Mouse (Mus musculus) megakaryocyte, adult 5-6 weeks (primary cell): ENCODE results near the gene Phlpp1. TPM values are rescaled to one million over a fixed set of nuclear protein-coding genes. Genes with fewer than 3 reads are reported as not detected.
A peak's percentile ranks its signal among the peaks of the same experiment; 100 is the strongest.

Source experiments
- ATAC-seq: 2 replicates; pipeline ENCODE4 v1.8.0; 2016; ENCODE audit warnings: mild to moderate bottlenecking, inconsistent platforms; ENCODE audit not compliant: poor library complexity, severe bottlenecking
- total RNA-seq, 2 experiments: library from RNA; stranded (forward) in 1 of 2; stranded (reverse) in 1 of 2; fragments of 153-499, 151-499 nt in 1 of 2; fragments of 221-1000, 200-1000 nt in 1 of 2; gene quantifications; 2 replicates each; pipeline versions ENCODE4 v1.2.3 to v1.2.4; 2015 to 2017

Gene Phlpp1
- 1.8 and 2.6 TPM in 2 replicates for total RNA-seq (2015)
- total RNA-seq (2017): 2.7 and 3.8 TPM in 2 replicates

DNA sequence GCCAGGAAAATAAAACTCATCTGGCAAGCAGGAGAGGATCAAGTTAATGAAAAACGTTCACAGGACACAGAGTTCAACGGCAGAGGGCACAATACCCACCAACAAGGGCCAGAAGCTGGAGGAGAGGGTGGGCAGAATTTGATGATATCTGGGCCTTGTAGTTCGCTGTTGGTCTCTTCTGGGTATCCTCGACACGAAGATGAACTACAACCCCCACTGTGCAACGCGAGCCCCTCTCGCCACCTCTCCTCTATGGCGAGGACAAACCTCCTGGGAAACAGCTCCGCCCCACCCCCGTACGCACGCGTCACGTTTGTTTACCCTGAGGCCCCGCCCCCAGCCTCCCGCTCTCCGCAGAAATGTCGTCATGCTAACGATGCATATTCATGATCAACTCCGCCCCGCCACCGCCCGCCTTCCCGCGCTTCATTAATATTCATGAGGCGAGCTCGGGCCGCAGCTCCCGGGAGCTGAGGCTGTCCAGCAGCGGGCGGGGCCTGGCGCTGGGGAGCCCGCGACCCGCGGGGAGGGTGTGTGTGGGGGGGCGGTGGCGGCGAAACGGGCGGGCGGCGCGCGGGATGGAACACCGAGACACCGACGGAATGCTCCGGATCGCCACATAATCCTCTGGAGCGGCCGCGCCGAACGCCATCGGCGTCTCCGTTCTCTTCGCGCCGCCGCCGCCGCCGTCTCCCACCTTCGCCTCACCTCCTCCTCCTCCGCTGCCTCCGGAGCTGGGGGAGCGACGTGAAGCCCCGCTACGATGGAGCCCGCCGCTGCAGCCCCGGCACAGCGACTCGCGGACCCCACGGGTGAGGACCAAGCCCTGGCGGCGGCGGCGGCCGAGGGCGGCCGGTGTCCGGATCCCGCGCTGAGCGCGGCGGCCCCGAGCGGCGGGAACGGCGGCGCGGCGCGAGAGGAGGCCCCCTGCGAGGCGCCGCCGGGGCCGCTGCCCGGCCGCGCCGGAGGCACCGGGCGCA, at the start of gene Phlpp1:
Phlpp1 (plus strand) TSS at position 512 of the 980 bp plus-strand sequence.
- ATAC-seq: peak; percentile 90

DNA sequence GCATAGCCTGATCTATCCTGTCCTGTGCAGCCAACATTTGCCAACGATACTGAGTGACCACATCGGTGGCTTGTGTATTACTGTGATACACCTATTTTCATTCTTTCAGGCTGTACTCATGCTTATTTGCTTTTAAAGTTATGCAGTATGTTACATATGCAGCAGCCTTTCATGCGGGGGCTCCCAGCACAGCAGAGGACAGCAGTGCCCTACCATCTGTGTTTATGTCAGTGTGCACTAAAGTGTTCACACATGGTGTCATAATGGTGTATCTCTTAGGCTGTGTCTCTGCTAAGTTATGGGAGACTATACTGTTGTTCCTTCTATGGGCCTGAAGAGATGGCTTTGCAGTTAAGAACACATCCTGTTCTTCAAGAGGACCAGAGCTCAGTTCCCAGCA, 45.0 kb upstream of the Phlpp1 start:
- ATAC-seq: no peak

DNA sequence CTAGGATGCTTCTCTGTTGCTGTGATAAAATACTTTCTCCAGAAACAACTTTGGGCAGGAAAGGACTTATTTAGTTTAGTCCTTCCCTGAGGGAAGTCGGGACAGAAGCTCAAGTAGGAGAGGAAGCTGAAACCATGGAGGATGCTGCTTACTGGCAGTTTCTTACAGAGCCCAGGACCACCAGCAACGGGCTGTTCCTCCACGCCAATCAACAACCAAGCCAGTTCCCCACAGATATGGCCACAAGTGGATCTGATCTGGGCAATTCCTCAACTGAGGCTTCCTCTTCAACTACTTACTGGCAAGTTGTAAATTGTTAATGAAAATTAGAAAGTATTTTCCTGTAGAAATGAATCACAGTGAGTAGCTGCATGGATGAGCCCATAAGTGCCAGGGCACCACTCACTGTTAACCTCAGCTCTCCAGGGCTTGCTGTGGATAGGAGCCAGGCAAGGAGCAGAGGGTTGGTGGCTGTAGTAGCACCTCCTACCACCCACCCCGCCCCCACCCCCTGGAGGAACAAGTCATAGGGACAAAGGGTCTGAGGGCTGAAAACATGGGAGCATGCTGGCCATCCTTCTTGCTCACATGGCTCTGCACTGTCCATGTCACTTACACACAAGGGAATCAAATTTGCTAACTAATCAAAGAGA, 39.7 kb upstream of the Phlpp1 start:
- ATAC-seq: no peak

DNA sequence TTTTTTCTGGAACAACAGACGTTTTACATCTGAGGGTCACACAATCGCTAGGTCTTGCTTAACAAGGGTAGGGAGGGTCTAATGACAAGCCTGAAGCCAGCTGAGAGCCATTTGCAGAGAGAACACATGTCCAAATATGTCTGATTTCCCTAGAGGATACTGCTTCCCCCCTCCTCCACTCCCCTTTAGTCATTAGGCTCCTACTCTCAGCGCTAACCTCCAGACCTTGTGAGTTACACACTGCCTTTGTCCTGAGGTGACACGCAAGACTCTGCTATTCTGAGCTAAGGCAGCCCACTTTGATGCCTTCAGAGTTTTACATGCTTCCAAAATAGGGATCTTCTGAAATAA, 39.2 kb upstream of the Phlpp1 start:
- ATAC-seq: no peak

DNA sequence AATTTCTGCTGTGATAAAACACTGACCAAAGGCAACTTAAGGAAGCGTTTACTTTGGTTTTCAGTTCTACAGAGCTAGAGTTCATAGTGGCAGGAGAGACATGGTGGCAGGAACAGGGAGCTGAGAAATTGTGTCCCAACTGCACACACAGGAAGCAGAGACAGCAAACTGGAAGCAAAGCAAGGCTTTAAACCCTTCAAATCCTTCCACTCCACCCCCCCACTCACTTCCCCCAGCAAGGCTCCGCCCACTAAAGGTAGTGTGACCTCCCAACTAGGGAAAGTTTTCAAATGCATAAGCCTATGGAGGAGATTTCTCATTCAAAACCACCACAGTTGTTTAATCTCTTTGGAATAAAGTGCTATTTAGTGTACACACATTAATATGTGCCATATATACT, 32.9 kb upstream of the Phlpp1 start:
- 0 out of 2 replicates have a peak, but pooled peaks have one; percentile 33 for ATAC-seq

DNA sequence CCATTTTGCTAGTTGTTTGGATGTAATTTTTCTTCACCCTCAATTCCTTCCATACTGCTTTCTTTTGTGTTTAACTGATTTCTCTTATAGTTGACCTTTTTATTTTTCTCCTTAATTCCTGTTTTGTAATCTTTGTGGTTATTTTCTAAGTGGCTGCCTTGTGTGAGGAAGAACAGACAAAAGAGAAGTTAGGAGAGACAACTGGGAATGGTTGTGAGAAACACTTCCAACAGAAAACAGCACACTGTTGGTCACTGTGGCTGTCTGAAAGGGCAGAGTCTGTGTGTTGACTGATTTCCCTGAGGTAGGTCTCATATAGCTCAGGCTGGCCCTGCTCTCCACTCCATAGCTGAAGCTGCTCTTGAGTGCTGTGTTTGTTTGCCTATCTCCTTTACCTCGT, 32.4 kb upstream of the Phlpp1 start:
- no peak for ATAC-seq

DNA sequence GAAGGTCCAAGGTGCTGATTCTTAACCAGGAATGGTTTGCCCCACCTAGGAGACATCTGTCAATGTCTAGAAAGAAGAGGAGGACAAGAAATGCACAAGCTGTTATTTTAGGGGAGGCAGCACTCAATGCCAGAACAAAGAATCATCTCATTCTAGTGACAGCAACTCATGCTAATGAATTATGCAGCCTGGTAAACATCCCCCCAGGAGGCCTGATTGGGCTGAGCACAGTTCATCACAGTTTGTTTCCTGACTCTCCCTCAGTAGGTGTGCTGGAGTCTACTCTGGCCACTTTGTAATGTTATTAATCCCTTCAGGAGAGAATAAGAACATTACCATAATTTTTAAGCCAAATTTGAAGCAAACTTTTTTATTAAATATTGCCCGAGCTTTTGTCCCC, 29.5 kb upstream of the Phlpp1 start:
- ATAC-seq: no peak

DNA sequence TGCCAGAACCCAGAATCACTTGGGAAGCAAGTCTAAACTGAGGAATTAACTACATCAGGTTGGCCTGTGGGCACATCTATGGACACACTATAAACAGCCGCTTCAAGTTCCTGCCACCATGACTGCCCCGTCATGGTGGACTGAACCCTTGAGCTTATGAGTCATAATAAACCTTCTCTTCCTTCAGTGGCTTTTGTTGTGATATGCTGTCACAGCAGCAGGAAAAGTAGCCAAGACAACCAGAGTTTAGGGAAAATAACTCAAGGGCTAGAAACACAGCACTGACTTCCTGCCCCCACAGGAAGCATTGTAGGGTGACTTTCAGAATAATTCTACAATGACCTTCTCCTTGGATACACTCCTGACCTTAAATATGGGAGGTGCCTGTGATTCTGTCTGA, 27.0 kb upstream of the Phlpp1 start:
- no peak for ATAC-seq

DNA sequence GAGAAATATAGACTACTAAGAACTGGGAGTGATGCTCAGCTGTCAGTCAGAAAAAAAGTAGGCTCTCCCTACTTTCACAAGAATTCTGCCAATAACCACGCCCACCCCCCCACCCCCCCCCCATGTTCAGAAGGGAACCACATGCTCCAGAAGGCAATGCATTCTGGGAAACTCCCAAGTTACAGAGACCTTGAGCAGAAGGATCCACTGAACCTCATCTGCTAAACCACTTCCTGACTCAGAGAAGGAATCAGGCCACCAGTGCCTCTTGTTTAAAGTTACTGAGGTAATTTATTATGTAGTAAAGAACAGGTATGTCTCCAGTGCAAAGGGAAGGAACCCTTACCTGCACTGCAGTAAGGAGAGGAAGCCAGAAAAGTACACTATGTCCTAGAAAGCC, 26.5 kb upstream of the Phlpp1 start:
- no peak for ATAC-seq

DNA sequence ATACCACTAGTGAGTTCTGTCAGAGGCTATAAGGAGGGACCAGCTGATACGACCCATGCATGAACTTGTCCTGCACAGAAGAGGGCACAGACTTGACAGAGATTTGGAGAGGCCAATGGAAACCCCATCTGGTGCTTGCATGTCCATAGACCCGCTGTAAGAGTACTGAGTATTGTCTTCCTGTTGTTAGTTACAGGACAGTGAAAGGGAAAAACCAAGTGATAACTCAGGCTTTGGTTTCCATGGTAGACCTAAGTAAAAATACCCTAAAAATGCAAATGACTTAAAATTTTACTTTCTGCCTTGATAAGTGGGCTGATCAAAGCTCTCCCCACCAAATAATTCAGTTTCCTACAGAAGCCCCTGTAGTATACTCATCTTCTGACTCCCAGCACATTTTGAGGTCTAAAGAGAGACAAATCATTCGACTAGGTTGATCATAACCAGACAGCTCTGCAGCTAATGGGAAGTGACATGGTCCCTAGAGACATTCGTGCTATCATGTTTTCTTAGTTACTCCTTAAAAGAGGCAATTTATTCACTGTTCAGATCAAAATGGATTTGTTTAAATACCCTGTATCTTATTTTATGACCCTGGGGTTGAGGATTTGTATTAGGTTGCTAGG, 25.9 kb upstream of the Phlpp1 start:
- ATAC-seq: no peak

DNA sequence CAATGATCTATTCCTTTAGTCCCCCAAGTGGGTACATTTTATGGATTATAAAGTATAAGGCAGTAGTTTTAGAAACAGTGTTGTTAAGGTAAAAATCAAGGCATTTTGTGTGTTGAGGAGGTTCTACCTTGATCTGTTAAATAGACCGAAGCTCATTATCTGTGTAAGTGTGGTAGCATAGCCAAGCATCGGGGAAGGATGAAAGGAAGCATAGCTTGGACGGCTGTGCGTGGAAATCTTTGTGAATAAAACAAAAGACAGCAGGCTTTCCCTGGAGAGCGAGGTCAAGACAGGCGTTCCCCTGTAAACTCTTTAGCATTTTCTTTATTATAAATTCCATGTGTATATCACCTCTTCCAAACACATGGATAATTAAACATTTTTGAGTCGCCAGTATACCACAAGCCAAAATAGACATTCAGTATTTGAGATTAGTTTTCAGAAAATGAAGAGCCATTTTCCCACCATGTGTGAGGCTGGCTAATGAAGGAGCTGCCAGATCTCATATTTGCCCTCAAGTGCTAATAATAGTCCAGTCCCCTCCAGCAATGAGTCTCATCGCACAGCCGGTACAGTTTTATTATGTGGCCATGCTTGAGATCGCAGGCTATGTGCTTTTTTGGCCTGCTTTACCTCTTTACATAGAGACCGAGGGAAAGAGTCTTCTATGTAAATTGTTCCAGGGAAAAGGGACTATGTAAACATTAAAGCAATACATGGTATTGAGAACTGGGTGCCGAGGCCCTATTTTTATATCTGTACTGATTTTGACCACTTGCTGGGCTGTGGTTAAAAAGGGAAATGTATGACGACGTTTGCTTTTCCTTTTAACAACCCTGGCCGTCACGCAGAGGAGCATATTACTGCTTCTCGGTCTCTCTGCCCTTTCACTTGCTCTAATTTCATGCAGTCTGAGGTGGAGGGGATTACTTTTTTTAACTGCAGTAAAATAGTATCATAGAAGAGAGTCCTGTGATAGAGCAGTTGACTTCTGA, 22.9 kb upstream of the Phlpp1 start:
- ATAC-seq: no peak

DNA sequence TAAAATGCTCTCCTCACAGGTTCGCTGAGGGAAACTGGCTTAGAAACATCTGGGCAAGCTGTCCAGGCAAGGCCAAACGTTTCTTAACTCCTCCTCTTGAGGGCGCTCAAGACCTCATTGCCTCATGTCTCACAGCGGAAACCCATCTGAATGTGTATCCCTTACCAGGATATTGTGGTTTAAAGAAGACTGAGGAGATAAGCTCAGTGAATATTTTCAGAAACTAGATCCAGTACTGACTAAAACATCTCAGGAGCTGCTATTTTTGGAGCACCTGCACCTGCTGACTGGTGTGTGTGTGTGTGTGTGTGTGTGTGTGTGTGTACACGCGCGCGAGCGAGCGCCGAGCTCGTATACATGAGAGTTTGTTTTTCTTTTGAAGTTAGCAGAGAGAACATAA, 19.7 kb upstream of the Phlpp1 start:
- peak; percentile 95 for ATAC-seq

DNA sequence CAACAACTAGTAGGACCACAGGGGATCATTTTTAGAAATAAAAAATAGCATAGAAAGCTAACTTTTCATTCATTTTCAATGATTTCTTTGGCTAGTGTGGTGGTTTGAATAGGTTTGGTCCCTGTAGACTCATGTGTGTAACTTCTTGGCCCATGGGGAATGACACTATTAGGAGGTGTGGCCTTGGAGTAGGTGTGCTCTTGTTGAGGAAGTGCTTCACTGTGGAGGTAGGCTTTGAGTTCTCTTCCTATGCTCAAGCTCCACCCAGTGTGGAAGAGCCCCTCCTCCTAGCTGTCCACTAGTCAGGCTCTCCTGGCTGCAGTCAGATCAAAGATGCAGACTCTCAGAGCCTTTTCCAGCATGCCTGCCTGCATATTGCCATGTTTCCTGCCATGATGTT, 18.8 kb upstream of the Phlpp1 start:
- peak; percentile 22; the same call in 1 of the 2 replicates for ATAC-seq

DNA sequence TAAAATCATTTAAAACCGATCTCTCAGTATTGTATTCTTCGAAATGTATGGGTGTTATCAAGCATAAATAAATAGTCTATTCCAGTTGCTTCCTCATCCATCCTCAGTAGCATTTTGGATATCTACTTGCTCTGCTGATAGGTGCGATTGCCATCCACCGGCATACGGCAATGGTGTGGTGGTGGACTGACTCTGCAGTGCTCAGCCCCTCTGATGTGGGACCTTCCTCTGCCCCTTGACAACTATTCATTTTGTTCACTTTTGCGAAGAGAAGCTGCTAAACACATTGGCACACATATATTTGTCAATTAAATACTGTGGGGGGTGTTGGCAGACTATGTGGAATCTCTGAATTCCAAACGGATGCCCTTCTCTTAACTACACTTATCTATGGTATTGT, 17.0 kb upstream of the Phlpp1 start:
- ATAC-seq: no peak

DNA sequence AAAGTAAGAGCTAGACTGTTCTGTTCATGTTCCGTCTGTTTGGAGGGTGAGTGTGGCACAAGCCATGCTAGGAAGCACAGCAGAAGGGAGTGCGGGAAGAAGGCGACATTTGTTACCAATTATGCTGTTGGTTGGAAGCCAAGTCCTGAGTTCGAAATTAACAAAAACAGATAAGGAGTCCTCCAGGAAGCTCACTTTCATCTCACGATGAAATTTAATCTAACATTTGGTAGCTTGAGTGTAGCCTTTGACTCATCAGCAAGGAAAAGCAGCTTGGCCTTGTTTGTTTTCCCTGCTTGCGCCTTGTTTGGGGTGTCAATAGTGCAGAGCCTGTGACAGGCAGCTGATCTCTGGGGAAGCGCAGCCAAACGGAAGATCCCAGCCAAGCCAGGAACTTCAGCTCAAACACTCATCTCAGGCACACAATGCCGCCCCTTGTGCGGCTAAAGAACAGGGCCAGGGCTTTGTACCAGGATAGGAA, 16.4 kb upstream of the Phlpp1 start:
- ATAC-seq: no peak

DNA sequence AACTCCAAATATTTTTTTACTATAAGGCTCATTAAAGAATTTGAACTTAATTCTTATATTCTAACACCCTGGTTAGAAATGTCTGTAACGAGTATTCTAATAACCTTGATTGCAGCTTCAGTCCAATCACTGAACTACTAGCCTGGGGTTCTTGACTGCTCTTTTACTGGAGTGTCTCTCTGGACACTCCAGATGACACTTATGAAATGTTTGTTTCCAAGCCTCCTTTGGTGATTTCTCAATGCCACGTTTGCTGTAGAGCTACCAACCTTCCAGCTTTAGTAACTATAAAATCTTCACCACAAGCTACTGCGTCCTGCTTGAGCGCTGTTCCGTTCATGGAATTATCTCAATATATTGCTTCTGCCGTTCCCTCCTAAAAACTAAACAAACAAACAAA, 15.8 kb upstream of the Phlpp1 start:
- ATAC-seq: no peak

DNA sequence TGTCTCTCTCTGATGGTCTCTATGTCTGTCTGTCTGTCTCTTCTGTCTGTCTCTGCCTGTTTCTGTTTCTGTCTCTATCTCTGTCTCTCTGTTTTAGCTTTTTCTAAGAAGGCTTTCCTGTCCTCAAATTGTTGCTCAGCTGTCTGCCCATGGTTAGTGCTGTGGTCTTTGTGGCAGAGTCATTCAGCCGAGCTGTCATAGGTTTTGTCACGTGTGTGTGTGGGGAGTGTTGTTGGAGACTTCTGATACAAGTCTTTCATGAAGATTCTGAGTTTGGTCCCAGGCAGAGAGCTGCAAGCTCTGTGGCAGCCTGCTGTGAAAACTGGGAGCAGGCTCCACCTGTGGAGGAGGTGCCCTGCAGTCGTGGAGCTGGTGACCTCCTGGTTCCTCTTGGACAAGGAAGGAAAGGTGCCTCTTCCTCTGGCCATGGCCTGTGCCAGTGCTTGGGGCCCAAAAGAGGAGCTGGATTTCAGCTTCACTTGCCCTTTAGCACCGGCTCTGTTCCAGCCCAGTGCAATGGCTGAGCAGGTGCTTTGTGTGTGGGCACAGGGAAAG, 13.5 kb upstream of the Phlpp1 start:
- ATAC-seq: no peak

DNA sequence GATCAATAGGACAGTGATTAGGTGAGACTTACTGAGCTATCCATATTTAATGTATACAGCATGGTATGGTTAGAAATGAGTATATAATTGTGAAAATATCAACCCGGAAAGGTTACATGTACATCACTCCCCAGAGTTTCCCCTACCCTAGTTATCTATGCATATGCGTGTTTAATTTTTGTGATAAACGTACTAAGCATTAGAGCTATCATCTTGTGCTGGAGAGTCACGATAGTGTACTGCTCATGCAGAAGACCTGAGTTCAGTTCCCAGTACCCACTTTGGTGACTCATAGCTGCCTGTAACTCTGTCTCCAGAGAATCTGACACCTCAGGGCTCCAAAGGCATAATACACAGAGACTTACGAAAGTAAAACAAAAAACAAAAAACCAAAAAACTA, 11.9 kb upstream of the Phlpp1 start:
- ATAC-seq: no peak

DNA sequence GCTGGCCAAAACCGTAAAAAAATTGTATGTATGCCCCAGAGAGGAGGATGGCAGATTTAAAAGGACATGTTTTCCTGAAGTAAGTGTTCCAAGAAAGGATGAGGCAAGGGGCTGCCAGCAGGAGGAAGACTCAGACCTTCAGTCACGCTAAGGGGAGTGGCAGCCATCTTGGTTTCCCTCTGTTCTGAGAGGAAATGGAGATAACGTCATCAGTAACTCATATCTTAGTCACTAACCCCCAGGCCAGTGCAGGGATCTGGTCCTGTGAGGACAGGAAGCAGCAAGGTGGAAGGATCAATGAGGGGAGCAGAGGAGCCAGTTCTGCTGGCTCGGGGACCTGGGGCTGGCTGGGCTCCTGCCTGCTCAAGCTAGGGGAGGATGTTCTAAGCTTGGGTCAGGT, 10.6 kb upstream of the Phlpp1 start:
- ATAC-seq: no peak

DNA sequence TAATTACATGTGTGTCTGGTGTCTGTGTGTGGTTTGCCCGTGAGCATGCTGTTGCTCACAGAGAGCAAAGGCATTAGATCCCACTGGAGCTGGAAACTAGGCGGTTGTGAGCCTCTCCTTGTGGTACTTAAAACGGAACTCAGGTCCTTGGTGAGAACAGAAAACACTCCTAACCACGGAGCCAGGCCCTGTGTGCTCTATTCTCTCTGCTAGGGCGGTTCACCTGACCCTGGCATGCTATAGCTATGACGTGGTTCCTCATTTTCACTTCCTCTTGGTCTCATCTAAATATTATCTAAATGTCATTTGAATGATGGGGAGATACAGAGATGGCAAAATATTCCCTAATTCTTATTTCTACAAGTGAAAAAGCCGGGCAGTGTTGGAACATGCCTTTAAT, 9.0 kb upstream of the Phlpp1 start:
- peak; percentile 93 for ATAC-seq
